ENCODE assay signal across 8 mouse cellular contexts in genomic region chr11:69801379-69801977, GRCm38 (mm10). TPM values are rescaled to one million over a fixed set of nuclear protein-coding genes. Genes with fewer than 3 reads are reported as not detected.
DNase-seq lines count a peak whose midpoint lies in the region; ATAC-seq and TF ChIP-seq lines count a peak whose summit lies in the region.

TSS of gene Fgf11 (minus strand) at chr11:69801857.

- no peak within 1 kb of the TSS for H3K27ac ChIP-seq in cerebellum, adult 2 months (ENCODE audit: insufficient read depth, low read length)
- H3K27ac ChIP-seq in lung, embryonic 16.5 days (ENCODE audit: low read length): 0 out of 2 replicates have a peak within 1 kb of the TSS, but pooled peaks have one; percentile 33
- peak within 1 kb of the TSS; percentile 95 for H3K27ac ChIP-seq in hindbrain, embryonic 16.5 days (ENCODE audit: low read depth, low read length)
- no peak within 1 kb of the TSS for H3K27ac ChIP-seq in liver, embryonic 14.5 days

- DNase-seq in cerebellum, adult 2 months: no peak
- no peak for DNase-seq in cerebellum, postnatal 36 days
- DNase-seq in lung, postnatal 14 days: no peak
- no peak for DNase-seq in liver, embryonic 14.5 days (ENCODE audit: low read depth in 3 of 3, low spot score in 3 of 3)
- DNase-seq in right cerebral cortex, adult 2 months (ENCODE audit: low spot score in 2 of 2): no peak

- no peaks in the 10 kb centered on the region for H3K36me3 ChIP-seq in lung, embryonic 16.5 days (ENCODE audit: control insufficient read depth, insufficient read depth, low read length)
- H3K36me3 ChIP-seq in hindbrain, embryonic 16.5 days (ENCODE audit: control insufficient read depth, insufficient read depth, low read length): no peaks in the 10 kb centered on the region
- no peaks in the 10 kb centered on the region for H3K36me3 ChIP-seq in liver, embryonic 14.5 days (replicated peaks; ENCODE audit: control insufficient read depth, insufficient read depth, low read depth)

- peaks cover 2% of the 10 kb centered on the region; the same call in 1 of the 2 replicates for H3K9me3 ChIP-seq in lung, embryonic 16.5 days (ENCODE audit: control insufficient read depth, low read length)
- H3K9me3 ChIP-seq in hindbrain, embryonic 16.5 days (ENCODE audit: control insufficient read depth, low read length): no peaks in the 10 kb centered on the region
- no peaks in the 10 kb centered on the region for H3K9me3 ChIP-seq in liver, embryonic 14.5 days (ENCODE audit: control insufficient read depth, low read length)

- peak within 1 kb of the TSS; percentile 54 for H3K4me3 ChIP-seq in cerebellum, adult 2 months (replicated peaks; ENCODE audit: insufficient read depth, low read depth, low read length)
- H3K4me3 ChIP-seq in lung, embryonic 16.5 days (ENCODE audit: low read length): peak within 1 kb of the TSS; percentile 66
- H3K4me3 ChIP-seq in hindbrain, embryonic 16.5 days (ENCODE audit: low read length): peak within 1 kb of the TSS; percentile 61
- peak within 1 kb of the TSS; percentile 28 to 50 for H3K4me3 ChIP-seq in liver, embryonic 14.5 days (ENCODE audit: insufficient read depth in 1 of 2, low read depth in 2 of 2, low read length in 2 of 2)

- WGBS in cerebellum, adult 2 months: 3% methylated on average over 33 of the region's 33 CpGs
- 1% methylated on average over 31 of the region's 33 CpGs for WGBS in lung, embryonic 16.5 days
- WGBS in hindbrain, embryonic 16.5 days: under 1% methylated on average over 33 of the region's 33 CpGs
- 3% methylated on average over 31 of the region's 33 CpGs for WGBS in liver, embryonic 14.5 days (ENCODE audit: insufficient replicate concordance)

- no peak for TF ChIP-seq POLR2A in cerebellum, adult 2 months (IDR thresholded peaks at IDR 0.05; ENCODE audit: borderline replicate concordance, insufficient read depth, low read length)

- TF ChIP-seq CTCF in cerebellum, adult 2 months (IDR thresholded peaks at IDR 0.05; ENCODE audit: borderline replicate concordance, insufficient read depth, low read depth, low read length): no peak
- TF ChIP-seq CTCF in liver, embryonic 14.5 days (IDR thresholded peaks at IDR 0.05; ENCODE audit: low read depth): no peak

- no peak for ATAC-seq in lung, embryonic 16.5 days (ENCODE audit: low read depth)
- no peak for ATAC-seq in hindbrain, embryonic 16.5 days
- ATAC-seq in liver, embryonic 14.5 days (ENCODE audit: insufficient read depth): no peak
- no peak for ATAC-seq in erythroid progenitor cell, adult 5-6 weeks (replicated peaks; ENCODE audit: low FRiP score, poor library complexity, severe bottlenecking)

- H3K4me1 ChIP-seq in cerebellum, adult 2 months (ENCODE audit: control insufficient read depth, insufficient read depth, low read length): peaks cover 7% of the 10 kb centered on the region; the same call in 1 of the 2 replicates
- peaks cover 49% of the 10 kb centered on the region for H3K4me1 ChIP-seq in lung, embryonic 16.5 days (replicated peaks; ENCODE audit: control insufficient read depth, insufficient read depth, low read length)
- H3K4me1 ChIP-seq in hindbrain, embryonic 16.5 days (ENCODE audit: control insufficient read depth, insufficient read depth, low read depth, low read length): peaks cover 50% of the 10 kb centered on the region
- H3K4me1 ChIP-seq in liver, embryonic 14.5 days (replicated peaks; ENCODE audit: control insufficient read depth in 2 of 2, insufficient read depth in 2 of 2, low read length in 1 of 2): peaks cover 0 to 2% of the 10 kb centered on the region in 2 experiments; a peak in 2 of 4 replicates

- peaks cover 1% of the 10 kb centered on the region; the same call in 1 of the 2 replicates for H3K27me3 ChIP-seq in cerebellum, adult 2 months (ENCODE audit: control insufficient read depth, insufficient read depth, low read length)
- H3K27me3 ChIP-seq in lung, embryonic 16.5 days (ENCODE audit: control insufficient read depth, insufficient read depth, low read depth, low read length): peaks cover 31% of the 10 kb centered on the region
- H3K27me3 ChIP-seq in hindbrain, embryonic 16.5 days (replicated peaks; ENCODE audit: control insufficient read depth, insufficient read depth, low read length): peaks cover 14% of the 10 kb centered on the region
- peaks cover 95% of the 10 kb centered on the region for H3K27me3 ChIP-seq in liver, embryonic 14.5 days (ENCODE audit: control insufficient read depth, insufficient read depth, low read length)

- H3K4me2 ChIP-seq in lung, embryonic 16.5 days (ENCODE audit: low read depth, low read length): peak within 1 kb of the TSS; percentile 98
- H3K4me2 ChIP-seq in hindbrain, embryonic 16.5 days (ENCODE audit: low read length): peak within 1 kb of the TSS; percentile 85
- H3K4me2 ChIP-seq in liver, embryonic 14.5 days (ENCODE audit: low read depth): peak within 1 kb of the TSS; percentile 65

- peak within 1 kb of the TSS; percentile 75 for H3K9ac ChIP-seq in lung, embryonic 16.5 days (ENCODE audit: low read length)
- H3K9ac ChIP-seq in hindbrain, embryonic 16.5 days (ENCODE audit: low read depth, low read length): peak within 1 kb of the TSS; percentile 85
- H3K9ac ChIP-seq in liver, embryonic 14.5 days (replicated peaks): no peak within 1 kb of the TSS

- TF ChIP-seq EP300 in liver, embryonic 14.5 days (IDR thresholded peaks at IDR 0.05; ENCODE audit: low read depth): no peak

RNA-seq across cellular contexts. Expression of gene Fgf11, which starts in this region (rescaled TPM):
- 47.0 and 49.4 TPM in 2 replicates for polyA plus RNA-seq in cerebellum, adult 2 months (2012; rRNA removed)
- polyA plus RNA-seq in lung, embryonic 16.5 days (2015; fragmentation: Nextera tagmentation; extraction: Ambion mirVana): 1.0 and 1.7 TPM in 2 replicates
- 6.7 and 7.2 TPM in 2 replicates for polyA plus RNA-seq in hindbrain, embryonic 16.5 days (2015; fragmentation: Nextera tagmentation; extraction: Ambion mirVana)
- polyA plus RNA-seq in liver, embryonic 14.5 days (2012; rRNA removed): 0.41 and 0.42 TPM in 2 replicates
- 0.06 and 0.13 TPM in 2 replicates for polyA plus RNA-seq in liver, embryonic 14.5 days (2014; fragmentation: Nextera tagmentation; extraction: Ambion mirVana)
- total RNA-seq in erythroid progenitor cell, adult 5-6 weeks (2015; ENCODE audit: low replicate concordance): not detected in 2 replicates
- not detected in 2 replicates for total RNA-seq in erythroid progenitor cell, adult 5-6 weeks (2017; ENCODE audit: low replicate concordance)

Comparison
In these comparisons a context has a peak if more than half of its experiments do, and no peak if none do; other contexts are left out.
1. H3K27ac ChIP-seq: peak in lung, embryonic 16.5 days (single experiment) and hindbrain, embryonic 16.5 days (single experiment); none in cerebellum, adult 2 months (single experiment) and liver, embryonic 14.5 days (single experiment).
2. Peak in every context shown above with its lines, with median percentiles within 50 percentile points of each other: H3K4me3 ChIP-seq and H3K4me2 ChIP-seq.